Mouse (Mus musculus): Measurements from ENCODE around the gene Tmem41b.
"Not testable (repeated sequence)": the region's sequence is repeated elsewhere in the genome, so short reads cannot be mapped to it uniquely, and the experiment has no call there.

- not testable (repeated sequence) for TF ChIP-seq ZNF384 (IDR thresholded peaks at IDR 0.05; ENCODE audit: low read depth, low read length); ZC3H11A (IDR thresholded peaks at IDR 0.05; ENCODE audit: borderline replicate concordance, low read depth, low read length)
Measured at GRCm38 (mm10) chr7:109986775-109987174, at the start of gene Tmem41b.
